Mouse (Mus musculus) spleen, adult 2 months (tissue): Measurements from ENCODE around the gene Hipk1. TPM values are rescaled to one million over a fixed set of nuclear protein-coding genes. Genes with fewer than 3 reads are reported as not detected.

Source experiments
- DNase-seq, 2 experiments: peaks; one replicate each; pipeline versions ENCODE4 v3.0.0 to v3.0.0-alpha.2; 2012 to 2021; ENCODE audit warnings: low spot score in 2 of 2, low read depth in 1 of 2
- H3K27ac ChIP-seq: fragments of 200-500 bp; 2 replicates; pipeline ENCODE4 v1.5.1; 2012; ENCODE audit warnings: low read length, inconsistent platforms; ENCODE audit not compliant: insufficient read depth
- H3K27me3 ChIP-seq: fragments of 200-500 bp; 2 replicates; pipeline ENCODE4 v1.6.1; 2012; ENCODE audit warnings: mild to moderate bottlenecking, moderate library complexity, low read length, inconsistent platforms; ENCODE audit not compliant: control insufficient read depth, insufficient read depth
- H3K36me3 ChIP-seq: fragments of 200-500 bp; 2 replicates; pipeline ENCODE4 v1.6.1; 2012; ENCODE audit warnings: mild to moderate bottlenecking, low read length, inconsistent platforms; ENCODE audit not compliant: control insufficient read depth, insufficient read depth
- H3K4me1 ChIP-seq: fragments of 200-500 bp; 2 replicates; pipeline ENCODE4 v1.6.1; 2011; ENCODE audit warnings: inconsistent platforms; ENCODE audit not compliant: control insufficient read depth, insufficient read depth, insufficient read length
- H3K4me3 ChIP-seq: fragments of 200-500 bp; 2 replicates; pipeline ENCODE4 v1.5.1; 2011; ENCODE audit warnings: mild to moderate bottlenecking, inconsistent platforms; ENCODE audit not compliant: insufficient read depth, insufficient read length; ENCODE audit errors: extremely low read depth
- CTCF ChIP-seq: fragments of 200-500 bp; IDR thresholded peaks from 2 replicates; pipeline ENCODE4 v1.5.1; 2011; ENCODE audit warnings: mild to moderate bottlenecking, inconsistent platforms; ENCODE audit not compliant: insufficient read depth, insufficient read length, insufficient replicate concordance; ENCODE audit errors: extremely low read depth
- POLR2A ChIP-seq: fragments of 200-500 bp; IDR thresholded peaks from 2 replicates; pipeline ENCODE4 v1.6.1; 2011; ENCODE audit warnings: low read depth, low read length, inconsistent platforms
- WGBS: fragments of 180-500 bp; shearing (Covaris S2); methylation state at CpG from one replicate; pipeline ENCODE4 v1.1.7; 2018; 5-methylcytosine and 5-hydroxymethylcytosine counted together
- polyA plus RNA-seq: library from polyadenylated mRNA; depleted of rRNA; stranded (reverse); fragments of >200 nt; gene quantifications from 2 replicates; pipeline ENCODE4 v1.2.3, GENCODE M21; 2012; rRNA removed

Gene Hipk1
- polyA plus RNA-seq, 1 experiment: 72.4 TPM

DNA sequence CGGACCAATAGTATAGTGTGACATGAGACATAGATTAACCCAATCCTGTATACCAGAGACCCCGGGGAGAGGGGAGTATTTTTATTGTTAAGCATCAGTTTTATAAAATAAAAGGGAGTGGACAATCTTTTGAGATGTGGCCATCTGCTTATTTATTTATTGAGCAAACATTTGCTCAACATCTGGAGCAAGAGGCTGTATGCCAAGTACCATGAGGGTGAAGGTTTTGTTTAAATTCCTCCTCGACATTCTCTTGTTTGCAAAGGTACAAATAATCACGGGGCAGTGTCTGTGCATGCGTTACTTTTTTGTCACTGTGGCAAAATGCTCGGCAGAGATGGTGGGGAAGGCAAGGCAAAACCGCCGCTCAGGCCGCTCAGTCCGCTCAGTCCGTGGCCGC is 85.9 kb downstream of the Hipk1 start:
- Histone ChIP-seq H3K36me3 (no peaks in the 10 kb centered on the region), H3K27me3 (no peaks in the 10 kb centered on the region), H3K4me3 (no peak overlapping the region), H3K27ac (no peak overlapping the region), H3K4me1 (no peaks in the 10 kb centered on the region)
- WGBS: 91% methylated on average over 12 of the region's 12 CpGs
- no peak for DNase-seq
- TF ChIP-seq POLR2A (no peak), CTCF (no peak)

DNA sequence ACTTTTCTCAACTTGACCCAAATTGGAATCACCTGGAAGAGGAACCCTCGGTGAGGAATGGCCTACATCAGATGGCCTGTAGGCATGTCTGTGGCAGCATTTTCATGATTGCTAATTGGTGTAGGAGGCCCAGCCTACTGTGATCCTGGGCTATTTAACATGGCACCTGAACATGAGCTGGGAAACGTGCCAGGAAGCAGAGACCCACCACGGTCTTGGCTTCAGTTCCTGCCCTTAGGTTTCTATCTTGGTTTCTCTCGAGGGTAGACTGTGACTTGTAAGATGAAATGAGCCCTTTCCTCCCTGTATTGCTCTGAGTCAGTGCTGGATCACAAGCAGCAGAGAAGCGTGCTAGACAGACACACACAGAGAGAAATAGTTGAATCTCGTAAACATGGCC is 86.7 kb downstream of the Hipk1 start:
- Histone ChIP-seq H3K4me1 (no peaks in the 10 kb centered on the region), H3K36me3 (no peaks in the 10 kb centered on the region), H3K27me3 (no peaks in the 10 kb centered on the region), H3K4me3 (no peak overlapping the region), H3K27ac (no peak overlapping the region)
- TF ChIP-seq POLR2A (no peak), CTCF (no peak)
- 61% methylated on average over 6 of the region's 6 CpGs for WGBS
- no peak for DNase-seq

DNA sequence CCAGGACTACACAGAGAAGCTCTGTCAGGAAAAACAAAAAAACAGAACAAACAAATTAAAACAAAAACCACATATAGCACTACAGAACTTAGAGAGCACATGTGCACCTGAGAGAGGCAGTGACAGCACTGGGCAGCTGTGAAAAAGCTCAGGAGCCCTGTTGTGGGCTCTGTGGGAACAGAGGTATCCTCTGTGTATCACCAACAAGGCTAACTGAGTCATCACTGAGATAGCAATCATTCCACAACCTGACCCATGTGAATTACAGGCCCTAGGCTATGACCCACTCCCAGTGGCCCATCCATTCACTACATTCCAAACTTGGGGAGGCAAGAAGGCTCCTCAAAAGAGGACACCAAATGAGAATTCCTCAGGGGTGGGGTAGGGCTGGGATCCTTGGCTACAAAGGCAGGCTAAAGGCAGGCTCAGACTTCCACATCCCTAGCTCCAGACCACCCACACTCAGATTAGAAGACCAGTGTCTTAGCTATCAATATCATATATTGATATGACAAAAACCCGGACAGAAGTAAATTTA is 94.9 kb downstream of the Hipk1 start:
- no peak overlapping the region for H3K27ac ChIP-seq
- no peaks in the 10 kb centered on the region for H3K4me1 ChIP-seq
- TF ChIP-seq POLR2A: no peak
- TF ChIP-seq CTCF: no peak
- H3K27me3 ChIP-seq: no peaks in the 10 kb centered on the region
- WGBS: 94% methylated on average over 1 of the region's 1 CpGs
- H3K4me3 ChIP-seq: no peak overlapping the region
- no peaks in the 10 kb centered on the region for H3K36me3 ChIP-seq
- DNase-seq: no peak

- 70% methylated on average over 3 of the region's 3 CpGs for WGBS
- TF ChIP-seq CTCF: no peak
- no peak for TF ChIP-seq POLR2A
These were observed 95.8 kb downstream of the Hipk1 start for GRCm38 (mm10) chr3:103695556-103695955.

DNA sequence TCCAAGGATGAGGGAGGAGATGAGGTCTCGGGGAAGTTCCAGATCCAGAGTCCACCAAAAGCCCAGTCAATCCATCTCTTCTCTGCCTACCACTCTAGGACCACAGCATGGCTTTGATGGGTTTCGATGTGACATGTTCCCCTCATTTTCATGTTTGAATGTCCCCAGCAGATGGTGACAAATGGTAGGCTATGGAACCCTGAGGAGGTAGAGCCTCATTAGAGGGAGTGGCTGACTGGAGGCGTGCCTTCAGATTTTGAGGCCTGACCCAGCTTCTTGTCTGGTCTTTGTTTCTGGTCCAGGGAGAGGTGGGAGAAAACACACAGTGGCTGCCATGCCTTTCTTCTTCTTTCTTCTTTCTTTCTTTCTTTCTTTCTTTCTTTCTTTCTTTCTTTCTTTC is 100.9 kb downstream of the Hipk1 start:
- H3K4me1 ChIP-seq: no peaks in the 10 kb centered on the region
- TF ChIP-seq POLR2A (no peak), CTCF (no peak)
- DNase-seq: no peak
- no peak overlapping the region for H3K27ac ChIP-seq
- no peak overlapping the region for H3K4me3 ChIP-seq
- H3K27me3 ChIP-seq: no peaks in the 10 kb centered on the region
- H3K36me3 ChIP-seq: no peaks in the 10 kb centered on the region
- WGBS: 70% methylated on average over 3 of the region's 3 CpGs

More at GRCm38 (mm10) chr3:103695556-103695955, 95.8 kb downstream of the Hipk1 start:
- Histone ChIP-seq H3K4me1 (no peaks in the 10 kb centered on the region), H3K4me3 (no peak overlapping the region), H3K27ac (no peak overlapping the region), H3K36me3 (no peaks in the 10 kb centered on the region), H3K27me3 (no peaks in the 10 kb centered on the region)
- DNase-seq: no peak

Other genes with a start within 250 kb of the Hipk1 start
- 0.25 and 0.41 TPM in 2 replicates for gene Syt6, start 216.3 kb downstream of the Hipk1 start, polyA plus RNA-seq
- gene Atg4a-ps, start 145.5 kb downstream of the Hipk1 start, polyA plus RNA-seq: not detected in 2 replicates
- 17.9 and 18.2 TPM in 2 replicates for gene Olfml3, start 53.6 kb downstream of the Hipk1 start, polyA plus RNA-seq
- gene Gm10964, start 52.2 kb downstream of the Hipk1 start, polyA plus RNA-seq: not detected in 2 replicates
- 16.2 and 18.8 TPM in 2 replicates for gene Dclre1b, start 17.9 kb upstream of the Hipk1 start, polyA plus RNA-seq
- gene Ap4b1, start 18.0 kb upstream of the Hipk1 start, polyA plus RNA-seq: 14.5 and 14.7 TPM in 2 replicates
- 0.40 and 0.66 TPM in 2 replicates for gene Gm43064, start 18.0 kb upstream of the Hipk1 start, polyA plus RNA-seq
- gene Bcl2l15, start 41.0 kb upstream of the Hipk1 start, polyA plus RNA-seq: 0.13 and 0.18 TPM in 2 replicates
- gene Ptpn22, start 68.2 kb upstream of the Hipk1 start, polyA plus RNA-seq: 23.8 and 27.3 TPM in 2 replicates
- gene Rsbn1, start 122.6 kb upstream of the Hipk1 start, polyA plus RNA-seq: 3.5 and 5.2 TPM in 2 replicates
- gene Phtf1, start 176.5 kb upstream of the Hipk1 start, polyA plus RNA-seq: 4.1 and 5.6 TPM in 2 replicates